Mouse (Mus musculus) liver, adult 2 months (tissue): ENCODE measurements at regions not wholly inside any gene's neighbourhood (a gene's known extent, or its start where the extent isn't known, plus 50 kb on each side); places are given as distances from the start of the nearest gene placed in this dataset.

ENCODE experiments used
- DNase-seq: peaks from one replicate; pipeline ENCODE4 v3.0.0-alpha.2; 2011; ENCODE audit warnings: low read depth, low spot score; ENCODE audit errors: extremely low read depth
- H3K27ac ChIP-seq: fragments of 200-500 bp; replicated peaks from 2 replicates; pipeline ENCODE4 v1.5.1; 2012; ENCODE audit warnings: low read depth, mild to moderate bottlenecking, control low read depth, inconsistent platforms, low read length; ENCODE audit not compliant: insufficient read depth
- H3K27me3 ChIP-seq: fragments of 200-500 bp; 2 replicates; pipeline ENCODE4 v1.6.1; 2012; ENCODE audit warnings: mild to moderate bottlenecking, moderate library complexity, low read length, inconsistent platforms; ENCODE audit not compliant: control insufficient read depth, insufficient read depth
- H3K36me3 ChIP-seq: fragments of 200-500 bp; 2 replicates; pipeline ENCODE4 v1.6.1; 2012; ENCODE audit warnings: low read length, inconsistent platforms; ENCODE audit not compliant: control insufficient read depth, insufficient read depth
- H3K4me1 ChIP-seq: fragments of 200-500 bp; 2 replicates; pipeline ENCODE4 v1.6.1; 2011; ENCODE audit warnings: low read length; ENCODE audit not compliant: control insufficient read depth, insufficient read depth
- H3K4me3 ChIP-seq: fragments of 200-500 bp; 2 replicates; pipeline ENCODE4 v1.5.1; 2011; ENCODE audit warnings: low read depth, mild to moderate bottlenecking, control low read depth, low read length, moderate library complexity; ENCODE audit not compliant: insufficient read depth
- H3K79me2 ChIP-seq: fragments of 200-500 bp; 2 replicates; pipeline ENCODE4 v1.6.1; 2012; ENCODE audit warnings: inconsistent platforms, mild to moderate bottlenecking, low read length, moderate library complexity; ENCODE audit not compliant: control insufficient read depth, insufficient read depth
- H3K9ac ChIP-seq: fragments of 200-500 bp; 2 replicates; pipeline ENCODE4 v1.6.1; 2012; ENCODE audit warnings: low read depth, mild to moderate bottlenecking, control low read depth, inconsistent platforms, low read length
- CTCF ChIP-seq: fragments of 200-500 bp; IDR thresholded peaks from 2 replicates; pipeline ENCODE4 v1.5.1; 2011; ENCODE audit warnings: low read depth, low read length, control low read depth
- POLR2A ChIP-seq: fragments of 200-500 bp; IDR thresholded peaks from 2 replicates; pipeline ENCODE4 v1.6.1; 2011; ENCODE audit warnings: low read length, control low read depth; ENCODE audit not compliant: insufficient read depth; ENCODE audit errors: extremely low read depth
- WGBS: fragments of 180-500 bp; shearing (Covaris S2); methylation state at CpG from one replicate; pipeline ENCODE4 v1.1.7; 2018; 5-methylcytosine and 5-hydroxymethylcytosine counted together

GRCm38 (mm10) chr13:37477342-37477741, 132.3 kb downstream of the Ly86 start:
- Histone ChIP-seq H3K9ac (no peak overlapping the region; the same call in 1 of the 2 replicates), H3K4me1 (peaks cover 2% of the 10 kb centered on the region; the same call in 1 of the 2 replicates), H3K27ac (no peak overlapping the region), H3K36me3 (no peaks in the 10 kb centered on the region), H3K27me3 (no peaks in the 10 kb centered on the region), H3K79me2 (no peaks in the 10 kb centered on the region), H3K4me3 (peak overlapping the region; percentile 43; the same call in 1 of the 2 replicates)
- TF ChIP-seq POLR2A (no peak), CTCF (no peak)
- DNase-seq = no peak
- WGBS = 56% methylated on average over 6 of the region's 6 CpGs

GRCm38 (mm10) chr13:37477749-37478548, 132.9 kb downstream of the Ly86 start:
- Histone ChIP-seq H3K27me3 (no peaks in the 10 kb centered on the region), H3K36me3 (no peaks in the 10 kb centered on the region), H3K4me1 (peaks cover 2% of the 10 kb centered on the region; the same call in 1 of the 2 replicates), H3K9ac (peak overlapping the region; percentile 42), H3K4me3 (peak overlapping the region; percentile 43), H3K27ac (no peak overlapping the region), H3K79me2 (no peaks in the 10 kb centered on the region)
- DNase-seq = peak; percentile 43
- WGBS = 8% methylated on average over 15 of the region's 15 CpGs
- no peak for TF ChIP-seq CTCF

- TF ChIP-seq POLR2A (no peak), CTCF (no peak)
- DNase-seq = no peak
- Histone ChIP-seq H3K36me3 (no peaks in the 10 kb centered on the region), H3K27me3 (no peaks in the 10 kb centered on the region), H3K4me1 (peaks cover 2% of the 10 kb centered on the region; the same call in 1 of the 2 replicates), H3K27ac (no peak overlapping the region), H3K79me2 (no peaks in the 10 kb centered on the region), H3K4me3 (no peak overlapping the region), H3K9ac (no peak overlapping the region)
- WGBS = 92% methylated on average over 7 of the region's 7 CpGs
Observed at GRCm38 (mm10) chr13:37479182-37479691, 134.2 kb downstream of the Ly86 start.

- Histone ChIP-seq H3K27ac (no peak overlapping the region), H3K4me3 (no peak overlapping the region), H3K36me3 (no peaks in the 10 kb centered on the region), H3K27me3 (no peaks in the 10 kb centered on the region), H3K9ac (no peak overlapping the region), H3K4me1 (peaks cover 2% of the 10 kb centered on the region; the same call in 1 of the 2 replicates), H3K79me2 (no peaks in the 10 kb centered on the region)
- TF ChIP-seq POLR2A (no peak), CTCF (no peak)
- no peak for DNase-seq
- WGBS = 74% methylated on average over 5 of the region's 5 CpGs
Observed at GRCm38 (mm10) chr13:37481514-37481913, 136.5 kb downstream of the Ly86 start.

- H3K4me1 ChIP-seq = peaks cover 2% of the 10 kb centered on the region; the same call in 1 of the 2 replicates
- DNase-seq = no peak
Observed at GRCm38 (mm10) chr13:37482038-37482437, 137.0 kb downstream of the Ly86 start.

GRCm38 (mm10) chr13:37482589-37482988, 137.6 kb downstream of the Ly86 start:
- no peak for DNase-seq
- TF ChIP-seq POLR2A = no peak
- TF ChIP-seq CTCF = peak; percentile 64
- WGBS = 58% methylated on average over 10 of the region's 10 CpGs
- H3K4me1 ChIP-seq = peaks cover 1% of the 10 kb centered on the region; the same call in 1 of the 2 replicates
- H3K27me3 ChIP-seq = no peaks in the 10 kb centered on the region
- H3K79me2 ChIP-seq = no peaks in the 10 kb centered on the region
- no peak overlapping the region for H3K9ac ChIP-seq
- H3K27ac ChIP-seq = peak overlapping the region; percentile 48
- no peak overlapping the region for H3K4me3 ChIP-seq
- no peaks in the 10 kb centered on the region for H3K36me3 ChIP-seq

More at GRCm38 (mm10) chr13:37482038-37482437, 137.0 kb downstream of the Ly86 start:
- WGBS = 62% methylated on average over 2 of the region's 2 CpGs
- no peaks in the 10 kb centered on the region for H3K27me3 ChIP-seq
- no peak overlapping the region for H3K4me3 ChIP-seq
- H3K9ac ChIP-seq = no peak overlapping the region
- no peaks in the 10 kb centered on the region for H3K36me3 ChIP-seq
- H3K27ac ChIP-seq = peak overlapping the region; percentile 31; the same call in 1 of the 2 replicates
- TF ChIP-seq POLR2A = no peak
- TF ChIP-seq CTCF = no peak
- no peaks in the 10 kb centered on the region for H3K79me2 ChIP-seq
